Mouse (Mus musculus) kidney, postnatal 36 days (tissue): Measurements from ENCODE around the gene Rps7.

Experiments used
- DNase-seq, 2 experiments: peaks; one replicate each; pipeline ENCODE4 v3.0.0; 2021 to 2022; ENCODE audit warnings: mixed read lengths in 2 of 2

The Rps7 gene

GRCm38 (mm10) chr12:28614401-28614800, 21.4 kb downstream of the Rps7 start:
- no peak for DNase-seq

GRCm38 (mm10) chr12:28612391-28612790, 23.4 kb downstream of the Rps7 start:
- no peak for DNase-seq

GRCm38 (mm10) chr12:28607546-28608305, 28.0 kb downstream of the Rps7 start:
- DNase-seq: no peak

GRCm38 (mm10) chr12:28603494-28603893, 32.3 kb downstream of the Rps7 start:
- DNase-seq: no peak

GRCm38 (mm10) chr12:28602259-28602658, 33.5 kb downstream of the Rps7 start:
- DNase-seq: no peak

GRCm38 (mm10) chr12:28598526-28598991, 37.2 kb downstream of the Rps7 start:
- no peak for DNase-seq

- no peak for DNase-seq
Observed at GRCm38 (mm10) chr12:28598110-28598509, 37.6 kb downstream of the Rps7 start.

GRCm38 (mm10) chr12:28597699-28598098, 38.1 kb downstream of the Rps7 start:
- DNase-seq: no peak

- no peak for DNase-seq
Observed at GRCm38 (mm10) chr12:28596851-28597250, 38.9 kb downstream of the Rps7 start.

- DNase-seq: peak in 1 of 2 experiments; percentile 1
Observed at GRCm38 (mm10) chr12:28590428-28590827, 45.3 kb downstream of the Rps7 start.

- peak; percentile 78 to 88 for DNase-seq
Observed at GRCm38 (mm10) chr12:28589090-28589868, 46.5 kb downstream of the Rps7 start.

- no peak for DNase-seq
Observed at GRCm38 (mm10) chr12:28587949-28588348, 47.8 kb downstream of the Rps7 start.

- DNase-seq: no peak
Observed at GRCm38 (mm10) chr12:28584036-28584435, 51.7 kb downstream of the Rps7 start.

- no peak for DNase-seq
Observed at GRCm38 (mm10) chr12:28582423-28582822, 53.3 kb downstream of the Rps7 start, which contains the start of gene Allc. TSS of gene Allc (minus strand) at chr12:28582523.
